Mouse (Mus musculus): ENCODE data around the gene H2-T3. TPM values are rescaled to one million over a fixed set of nuclear protein-coding genes. Genes with fewer than 3 reads are reported as not detected.
"Not testable (repeated sequence)": the region's sequence is repeated elsewhere in the genome, so short reads cannot be mapped to it uniquely, and the experiment has no call there.

H2-T3 gene
- polyA plus RNA-seq, 1 experiment from 2014 or later: not detected

DNA sequence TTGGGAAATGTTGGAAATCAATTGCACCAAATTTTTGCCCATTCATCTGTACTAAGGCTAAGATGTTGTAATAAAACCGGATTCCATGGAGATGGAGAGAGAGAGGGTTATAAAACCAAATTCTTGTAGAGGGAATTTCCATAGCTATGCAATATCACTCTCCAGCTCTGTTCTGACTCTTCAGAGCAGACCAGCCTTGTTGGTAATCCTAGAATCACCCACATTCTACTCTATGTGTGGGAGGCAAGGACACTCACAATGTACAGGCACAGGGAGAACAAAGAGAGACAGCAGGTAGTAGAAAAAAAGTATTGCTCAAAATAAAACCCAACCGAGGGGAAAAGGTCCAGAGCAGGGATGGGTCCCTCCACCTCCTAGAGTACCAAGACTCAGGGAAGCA lies 14.0 kb downstream of the H2-T3 start:
- not testable (repeated sequence) for H3K4me2 ChIP-seq (ENCODE audit: low read depth, low read length); H3K27me3 ChIP-seq (ENCODE audit: control insufficient read depth, insufficient read depth, low read length); H3K9ac ChIP-seq (replicated peaks; ENCODE audit: low read length); DNase-seq (ENCODE audit: low spot score); H3K36me3 ChIP-seq (replicated peaks; ENCODE audit: control insufficient read depth, insufficient read depth, low read depth, low read length); ATAC-seq (replicated peaks; ENCODE audit: insufficient number of reproducible peaks, low FRiP score, low TSS enrichment, low read depth); H3K4me1 ChIP-seq (ENCODE audit: control insufficient read depth, insufficient read depth, low read length); H3K27ac ChIP-seq (replicated peaks; ENCODE audit: low read depth, low read length); H3K4me3 ChIP-seq (ENCODE audit: low read depth, low read length); H3K9me3 ChIP-seq (replicated peaks; ENCODE audit: control insufficient read depth, low read length)
- no CpG with 5 or more reads among the region's 2 CpGs for WGBS

DNA sequence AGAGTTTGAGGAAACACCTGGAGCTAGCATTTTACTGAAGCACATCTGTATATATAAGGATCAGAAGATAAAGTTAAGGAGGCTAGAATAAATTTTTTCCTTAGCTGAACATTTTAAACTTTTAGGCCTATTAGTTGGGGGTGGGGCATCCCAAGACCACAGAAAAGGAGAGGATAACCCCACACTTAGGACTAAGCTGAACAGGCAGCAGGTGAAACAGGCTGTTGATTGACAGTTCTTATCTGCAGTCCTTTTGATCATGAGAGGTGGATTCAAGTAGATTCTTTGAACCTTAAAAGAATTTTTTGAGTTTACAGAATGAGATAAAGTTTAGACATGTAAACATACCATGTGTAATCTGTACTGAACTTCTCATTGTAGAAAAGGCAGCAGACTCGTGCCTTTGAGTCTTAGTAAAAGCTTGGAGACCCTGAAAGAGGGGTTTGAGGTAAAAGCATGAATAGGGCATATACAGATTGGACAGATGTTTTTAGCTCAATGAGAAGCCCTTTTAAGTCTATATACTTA lies 19.7 kb downstream of the H2-T3 start:
- no peak for DNase-seq (ENCODE audit: low spot score)
- Histone ChIP-seq H3K27ac (replicated peaks; ENCODE audit: low read depth, low read length) (no peak overlapping the region), H3K4me1 (ENCODE audit: control insufficient read depth, insufficient read depth, low read length) (no peaks in the 10 kb centered on the region), H3K9me3 (replicated peaks; ENCODE audit: control insufficient read depth, low read length) (no peaks in the 10 kb centered on the region), H3K9ac (replicated peaks; ENCODE audit: low read length) (no peak overlapping the region), H3K36me3 (replicated peaks; ENCODE audit: control insufficient read depth, insufficient read depth, low read depth, low read length) (no peaks in the 10 kb centered on the region), H3K4me3 (ENCODE audit: low read depth, low read length) (no peak overlapping the region), H3K27me3 (ENCODE audit: control insufficient read depth, insufficient read depth, low read length) (peaks cover 40% of the 10 kb centered on the region), H3K4me2 (ENCODE audit: low read depth, low read length) (no peak overlapping the region)
- ATAC-seq (replicated peaks; ENCODE audit: insufficient number of reproducible peaks, low FRiP score, low TSS enrichment, low read depth): no peak
- WGBS: 50% methylated on average over 1 of the region's 1 CpGs

DNA sequence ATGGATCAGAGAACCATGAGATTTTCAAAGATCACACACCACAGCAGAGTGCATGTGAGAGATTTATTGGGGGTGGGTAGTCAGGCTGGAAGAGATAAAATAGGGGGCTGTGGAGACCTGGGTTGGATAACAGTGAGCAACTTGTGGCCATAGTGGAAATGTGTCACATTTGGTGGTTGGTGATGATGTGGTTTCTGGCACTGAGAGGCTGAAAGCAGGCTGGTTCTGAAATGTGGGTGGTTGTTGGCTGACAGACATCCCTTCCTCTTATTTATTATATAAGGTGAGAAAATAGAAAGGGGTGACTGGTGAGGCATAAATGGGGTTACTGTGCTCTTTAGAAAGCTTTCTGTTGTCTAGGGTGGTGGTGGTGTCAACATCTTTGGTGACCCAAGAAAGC lies 20.3 kb downstream of the H2-T3 start:
- no peak overlapping the region for H3K4me3 ChIP-seq (ENCODE audit: low read depth, low read length)
- H3K27me3 ChIP-seq (ENCODE audit: control insufficient read depth, insufficient read depth, low read length): peaks cover 46% of the 10 kb centered on the region
- no peak overlapping the region for H3K9ac ChIP-seq (replicated peaks; ENCODE audit: low read length)
- no peak overlapping the region for H3K27ac ChIP-seq (replicated peaks; ENCODE audit: low read depth, low read length)
- ATAC-seq (replicated peaks; ENCODE audit: insufficient number of reproducible peaks, low FRiP score, low TSS enrichment, low read depth) (no peak), DNase-seq (ENCODE audit: low spot score) (no peak)
- H3K36me3 ChIP-seq (replicated peaks; ENCODE audit: control insufficient read depth, insufficient read depth, low read depth, low read length): no peaks in the 10 kb centered on the region
- no peaks in the 10 kb centered on the region for H3K9me3 ChIP-seq (replicated peaks; ENCODE audit: control insufficient read depth, low read length)
- H3K4me1 ChIP-seq (ENCODE audit: control insufficient read depth, insufficient read depth, low read length): no peaks in the 10 kb centered on the region
- H3K4me2 ChIP-seq (ENCODE audit: low read depth, low read length): no peak overlapping the region

DNA sequence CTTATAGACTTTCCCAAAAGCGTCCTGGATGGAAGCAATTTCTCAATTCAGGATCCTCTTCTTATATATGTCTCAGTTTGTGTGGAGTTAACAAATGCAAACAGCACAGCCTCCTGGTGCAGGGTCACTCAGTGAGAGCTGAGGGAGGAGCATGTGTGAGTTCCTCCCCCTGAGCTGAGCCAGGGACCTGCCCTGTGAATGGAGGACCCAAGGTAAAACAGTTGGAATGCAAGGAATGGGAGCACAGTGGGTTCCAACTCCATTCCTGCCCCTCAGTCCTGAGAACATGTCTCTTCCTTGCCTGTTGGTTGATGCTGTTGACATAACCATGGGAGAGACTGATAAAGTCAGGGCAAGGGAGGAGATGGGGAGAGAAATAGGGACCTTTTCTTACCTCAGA lies 21.0 kb downstream of the H2-T3 start:
- WGBS: no CpG with 5 or more reads among the region's 1 CpGs

DNA sequence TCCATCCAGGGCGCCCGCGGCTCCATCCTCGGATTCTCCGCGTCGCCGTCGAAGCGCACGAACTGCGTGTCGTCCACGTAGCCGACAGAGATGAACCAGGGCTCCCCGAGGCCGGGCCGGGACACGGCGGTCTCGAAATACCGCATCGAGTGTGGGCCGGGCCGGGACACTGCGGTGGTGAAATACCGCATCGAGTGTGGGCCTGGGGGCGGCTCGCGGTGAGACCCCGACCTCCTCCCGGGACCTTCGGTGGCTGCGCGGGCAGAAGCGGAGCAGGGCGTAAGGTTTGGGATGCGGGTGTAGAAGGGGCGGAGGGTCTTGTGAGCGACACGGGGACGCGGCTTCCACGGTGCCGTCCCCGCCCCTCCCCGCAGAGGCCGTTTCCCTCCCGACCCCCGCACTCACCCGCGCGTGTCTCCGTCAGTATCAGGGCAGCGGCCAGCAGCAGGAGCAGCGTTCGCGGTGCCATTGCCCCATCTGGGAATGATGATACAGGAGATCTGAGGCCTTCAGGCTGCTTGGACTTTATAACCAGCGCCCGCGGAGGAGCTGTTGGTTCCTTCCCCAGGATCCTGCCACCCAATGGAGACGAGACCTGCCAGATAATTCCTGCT lies 21.9 kb downstream of the H2-T3 start, which contains the start of gene Gm8909:
Gene Gm8909 (minus strand): TSS at position 499 of the 614 bp plus-strand sequence.
- DNase-seq (ENCODE audit: low spot score) (no peak), ATAC-seq (replicated peaks; ENCODE audit: insufficient number of reproducible peaks, low FRiP score, low TSS enrichment, low read depth) (no peak)
- no peaks in the 10 kb centered on the region for H3K36me3 ChIP-seq (replicated peaks; ENCODE audit: control insufficient read depth, insufficient read depth, low read depth, low read length)
- peak within 1 kb of the TSS; percentile 15; the same call in 1 of the 2 replicates for H3K4me3 ChIP-seq (ENCODE audit: low read depth, low read length)
- H3K9ac ChIP-seq (replicated peaks; ENCODE audit: low read length): no peak within 1 kb of the TSS
- WGBS: 1% methylated on average over 62 of the region's 63 CpGs
- H3K4me1 ChIP-seq (ENCODE audit: control insufficient read depth, insufficient read depth, low read length): no peaks in the 10 kb centered on the region
- peak within 1 kb of the TSS; percentile 27; the same call in 1 of the 2 replicates for H3K4me2 ChIP-seq (ENCODE audit: low read depth, low read length)
- peaks cover 48% of the 10 kb centered on the region for H3K27me3 ChIP-seq (ENCODE audit: control insufficient read depth, insufficient read depth, low read length)
- no peaks in the 10 kb centered on the region for H3K9me3 ChIP-seq (replicated peaks; ENCODE audit: control insufficient read depth, low read length)
- H3K27ac ChIP-seq (replicated peaks; ENCODE audit: low read depth, low read length): no peak within 1 kb of the TSS

More for the DNA sequence above, 21.0 kb downstream of the H2-T3 start:
- H3K4me2 ChIP-seq (ENCODE audit: low read depth, low read length); ATAC-seq (replicated peaks; ENCODE audit: insufficient number of reproducible peaks, low FRiP score, low TSS enrichment, low read depth); H3K4me3 ChIP-seq (ENCODE audit: low read depth, low read length); H3K27ac ChIP-seq (replicated peaks; ENCODE audit: low read depth, low read length); H3K36me3 ChIP-seq (replicated peaks; ENCODE audit: control insufficient read depth, insufficient read depth, low read depth, low read length); H3K9me3 ChIP-seq (replicated peaks; ENCODE audit: control insufficient read depth, low read length); H3K9ac ChIP-seq (replicated peaks; ENCODE audit: low read length); DNase-seq (ENCODE audit: low spot score); H3K4me1 ChIP-seq (ENCODE audit: control insufficient read depth, insufficient read depth, low read length): not testable (repeated sequence)
- H3K27me3 ChIP-seq (ENCODE audit: control insufficient read depth, insufficient read depth, low read length): peaks cover 47% of the 10 kb centered on the region

DNA sequence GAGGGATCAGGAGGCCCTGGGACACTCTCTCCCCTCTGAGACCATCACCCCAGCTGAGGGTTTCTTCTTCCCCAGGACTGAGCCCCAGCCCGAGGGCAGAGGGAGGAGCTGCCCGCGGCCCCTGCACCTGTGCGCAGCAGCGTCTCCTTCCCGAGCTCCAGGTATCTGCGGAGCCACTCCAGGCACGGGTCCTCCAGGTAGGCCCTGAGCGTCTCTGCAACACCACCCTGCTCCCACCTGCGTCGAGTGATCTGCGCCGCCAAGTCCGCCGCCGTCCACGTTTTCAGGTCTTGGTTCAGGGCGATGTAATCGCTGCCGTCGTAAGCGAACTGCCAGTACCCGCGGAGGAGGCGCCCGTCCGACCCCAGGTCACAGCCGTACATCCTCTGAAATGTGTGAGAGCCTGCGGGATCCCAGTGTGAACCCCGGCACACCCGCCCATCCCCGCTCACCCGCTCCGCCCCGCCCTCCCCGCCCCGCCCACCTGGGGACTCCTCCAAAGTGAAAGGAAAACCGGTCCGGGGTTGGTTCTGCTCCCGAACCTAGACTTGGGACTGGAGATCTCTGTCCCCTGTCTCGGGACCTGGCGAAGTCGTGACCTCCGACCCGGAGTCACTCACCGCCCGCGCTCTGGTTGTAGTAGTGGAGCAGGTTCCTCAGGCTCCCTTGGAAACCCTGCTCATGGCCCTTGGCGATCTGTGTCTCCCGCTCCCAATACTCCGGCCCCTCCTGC lies 22.6 kb downstream of the H2-T3 start:
- Histone ChIP-seq H3K4me2 (ENCODE audit: low read depth, low read length) (peak overlapping the region; percentile 27; the same call in 1 of the 2 replicates), H3K9ac (replicated peaks; ENCODE audit: low read length) (no peak overlapping the region), H3K4me1 (ENCODE audit: control insufficient read depth, insufficient read depth, low read length) (no peaks in the 10 kb centered on the region), H3K27ac (replicated peaks; ENCODE audit: low read depth, low read length) (no peak overlapping the region), H3K9me3 (replicated peaks; ENCODE audit: control insufficient read depth, low read length) (no peaks in the 10 kb centered on the region), H3K4me3 (ENCODE audit: low read depth, low read length) (peak overlapping the region; percentile 15; the same call in 1 of the 2 replicates), H3K27me3 (ENCODE audit: control insufficient read depth, insufficient read depth, low read length) (peaks cover 49% of the 10 kb centered on the region), H3K36me3 (replicated peaks; ENCODE audit: control insufficient read depth, insufficient read depth, low read depth, low read length) (no peaks in the 10 kb centered on the region)
- DNase-seq (ENCODE audit: low spot score) (no peak), ATAC-seq (replicated peaks; ENCODE audit: insufficient number of reproducible peaks, low FRiP score, low TSS enrichment, low read depth) (no peak)
- WGBS: under 1% methylated on average over 47 of the region's 51 CpGs

DNA sequence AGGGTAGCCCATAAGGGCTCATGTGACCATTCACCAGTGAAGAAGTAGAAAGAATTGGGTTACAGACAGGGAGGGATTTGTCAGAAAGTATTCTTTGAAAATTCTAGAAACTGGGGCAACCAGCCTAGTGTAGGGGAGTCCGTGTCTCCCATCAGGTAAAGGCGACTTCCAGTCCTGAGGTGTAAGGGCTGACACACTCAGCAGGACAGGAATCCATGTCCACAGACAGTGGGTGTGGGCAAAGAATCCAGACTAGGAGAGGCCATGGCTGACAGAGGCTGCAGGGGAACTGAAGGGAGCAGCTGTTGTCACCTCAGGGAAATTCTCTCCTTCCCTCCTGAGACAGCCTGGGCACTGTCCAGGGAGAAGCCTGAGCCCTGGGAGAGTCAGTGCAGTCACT lies 23.2 kb downstream of the H2-T3 start:
- WGBS: 7% methylated on average over 2 of the region's 2 CpGs
- H3K9me3 ChIP-seq (replicated peaks; ENCODE audit: control insufficient read depth, low read length); H3K4me2 ChIP-seq (ENCODE audit: low read depth, low read length): not testable (repeated sequence)

More for the DNA sequence above, 23.2 kb downstream of the H2-T3 start:
- H3K4me1 ChIP-seq (ENCODE audit: control insufficient read depth, insufficient read depth, low read length); H3K27ac ChIP-seq (replicated peaks; ENCODE audit: low read depth, low read length); DNase-seq (ENCODE audit: low spot score); H3K9ac ChIP-seq (replicated peaks; ENCODE audit: low read length); H3K36me3 ChIP-seq (replicated peaks; ENCODE audit: control insufficient read depth, insufficient read depth, low read depth, low read length); H3K4me3 ChIP-seq (ENCODE audit: low read depth, low read length); ATAC-seq (replicated peaks; ENCODE audit: insufficient number of reproducible peaks, low FRiP score, low TSS enrichment, low read depth): not testable (repeated sequence)
- H3K27me3 ChIP-seq (ENCODE audit: control insufficient read depth, insufficient read depth, low read length): peaks cover 55% of the 10 kb centered on the region
